Mouse (Mus musculus): ENCODE data around the gene Thsd4.
"Not testable (repeated sequence)": the region's sequence is repeated elsewhere in the genome, so short reads cannot be mapped to it uniquely, and the experiment has no call there.

Gene Thsd4

GRCm38 (mm10) chr9:60001444-60001843 lies 520.4 kb downstream of the Thsd4 start:
- no peak for DNase-seq (ENCODE audit: low read depth, low spot score)

- no peak for DNase-seq (ENCODE audit: low read depth, low spot score)
Measured at GRCm38 (mm10) chr9:59997725-59998124, 524.1 kb downstream of the Thsd4 start.

GRCm38 (mm10) chr9:59991407-59991806 lies 530.4 kb downstream of the Thsd4 start:
- DNase-seq (ENCODE audit: low read depth, low spot score): no peak

GRCm38 (mm10) chr9:59989864-59990263 lies 532.0 kb downstream of the Thsd4 start:
- DNase-seq (ENCODE audit: low read depth, low spot score): peak; percentile 75

GRCm38 (mm10) chr9:59985900-59986572 lies 535.8 kb downstream of the Thsd4 start:
- no peak for DNase-seq (ENCODE audit: low read depth, low spot score)

- no peak for DNase-seq (ENCODE audit: low read depth, low spot score)
Measured at GRCm38 (mm10) chr9:59981116-59981515, 540.7 kb downstream of the Thsd4 start.

GRCm38 (mm10) chr9:59971263-59971662 lies 550.6 kb downstream of the Thsd4 start:
- DNase-seq (ENCODE audit: low read depth, low spot score): no peak

GRCm38 (mm10) chr9:59969383-59969782 lies 552.5 kb downstream of the Thsd4 start:
- peak; percentile 83 for DNase-seq (ENCODE audit: low read depth, low spot score)

GRCm38 (mm10) chr9:59965046-59965445 lies 556.8 kb downstream of the Thsd4 start:
- DNase-seq (ENCODE audit: low read depth, low spot score): no peak

- no peak for DNase-seq (ENCODE audit: low read depth, low spot score)
Measured at GRCm38 (mm10) chr9:59964367-59964766, 557.5 kb downstream of the Thsd4 start.

- DNase-seq (ENCODE audit: low read depth, low spot score): peak; percentile 61
Measured at GRCm38 (mm10) chr9:59961201-59961955, 560.5 kb downstream of the Thsd4 start.

GRCm38 (mm10) chr9:59960559-59960958 lies 561.3 kb downstream of the Thsd4 start, which contains the start of gene Nr2e3:
TSS of gene Nr2e3 (minus strand) at chr9:59960659.
- no peak for DNase-seq (ENCODE audit: low read depth, low spot score)

GRCm38 (mm10) chr9:59959276-59959675 lies 562.6 kb downstream of the Thsd4 start:
- peak; percentile 98 for DNase-seq (ENCODE audit: low read depth, low spot score)

GRCm38 (mm10) chr9:59958115-59958514 lies 563.7 kb downstream of the Thsd4 start:
- not testable (repeated sequence) for DNase-seq (ENCODE audit: low read depth, low spot score)

GRCm38 (mm10) chr9:59956496-59956895 lies 565.4 kb downstream of the Thsd4 start:
- peak; percentile 62 for DNase-seq (ENCODE audit: low read depth, low spot score)

- no peak for DNase-seq (ENCODE audit: low read depth, low spot score)
Measured at GRCm38 (mm10) chr9:59955692-59956091, 566.2 kb downstream of the Thsd4 start.

- no peak for DNase-seq (ENCODE audit: low read depth, low spot score)
Measured at GRCm38 (mm10) chr9:59955199-59955598, 566.6 kb downstream of the Thsd4 start.

GRCm38 (mm10) chr9:59953556-59953955 lies 568.3 kb downstream of the Thsd4 start:
- peak; percentile 54 for DNase-seq (ENCODE audit: low read depth, low spot score)

GRCm38 (mm10) chr9:59952515-59953070 lies 569.3 kb downstream of the Thsd4 start:
- no peak for DNase-seq (ENCODE audit: low read depth, low spot score)

GRCm38 (mm10) chr9:59951943-59952342 lies 569.9 kb downstream of the Thsd4 start:
- DNase-seq (ENCODE audit: low read depth, low spot score): no peak

- DNase-seq (ENCODE audit: low read depth, low spot score): no peak
Measured at GRCm38 (mm10) chr9:59951001-59951750, 570.7 kb downstream of the Thsd4 start.

- no peak for DNase-seq (ENCODE audit: low read depth, low spot score)
Measured at GRCm38 (mm10) chr9:59949981-59950380, 571.9 kb downstream of the Thsd4 start.
